Mouse (Mus musculus) forelimb bud, embryonic 11.5 days (tissue): ENCODE measurements around the gene Lman2.

Experiments used
- DNase-seq: peaks from one replicate; pipeline ENCODE4 v3.0.0-alpha.2; 2012; ENCODE audit warnings: low read depth, low spot score

Lman2 gene

GRCm38 (mm10) chr13:55371007-55371681, 8.6 kb upstream of the Lman2 start:
- no peak for DNase-seq

- DNase-seq, result no peak
Observed at GRCm38 (mm10) chr13:55370234-55370633, 7.7 kb upstream of the Lman2 start.

- no peak for DNase-seq
Observed at GRCm38 (mm10) chr13:55369531-55370114, 7.0 kb upstream of the Lman2 start, which contains the start of gene Rgs14. Rgs14 (plus strand) TSS chr13:55369732.

- no peak for DNase-seq
Observed at GRCm38 (mm10) chr13:55368401-55368800, 5.8 kb upstream of the Lman2 start.

GRCm38 (mm10) chr13:55361974-55362452, 570 bp downstream of the Lman2 start:
- DNase-seq, result no peak

GRCm38 (mm10) chr13:55361145-55361544, 1.4 kb downstream of the Lman2 start:
- no peak for DNase-seq

GRCm38 (mm10) chr13:55346745-55347144, 15.8 kb downstream of the Lman2 start:
- no peak for DNase-seq

- DNase-seq, result no peak
Observed at GRCm38 (mm10) chr13:55344286-55344685, 18.3 kb downstream of the Lman2 start.

- no peak for DNase-seq
Observed at GRCm38 (mm10) chr13:55342469-55342868, 20.1 kb downstream of the Lman2 start.

- DNase-seq, result no peak
Observed at GRCm38 (mm10) chr13:55339259-55339658, 23.3 kb downstream of the Lman2 start.

GRCm38 (mm10) chr13:55338131-55339054, 24.2 kb downstream of the Lman2 start:
- DNase-seq, result no peak

- no peak for DNase-seq
Observed at GRCm38 (mm10) chr13:55337341-55337975, 25.1 kb downstream of the Lman2 start.

GRCm38 (mm10) chr13:55335701-55336100, 26.9 kb downstream of the Lman2 start:
- DNase-seq, result no peak

GRCm38 (mm10) chr13:55332331-55332730, 30.3 kb downstream of the Lman2 start:
- no peak for DNase-seq

- DNase-seq, result no peak
Observed at GRCm38 (mm10) chr13:55330567-55331400, 31.8 kb downstream of the Lman2 start.

- peak; percentile 91 for DNase-seq
Observed at GRCm38 (mm10) chr13:55329683-55330566, 32.7 kb downstream of the Lman2 start, which contains the start of gene Mxd3. Mxd3 (minus strand) TSS chr13:55329823.

- DNase-seq, result no peak
Observed at GRCm38 (mm10) chr13:55329109-55329682, 33.4 kb downstream of the Lman2 start.

- DNase-seq, result no peak
Observed at GRCm38 (mm10) chr13:55328641-55329040, 33.9 kb downstream of the Lman2 start.

GRCm38 (mm10) chr13:55328171-55328570, 34.4 kb downstream of the Lman2 start:
- no peak for DNase-seq
